Mouse (Mus musculus) forebrain, postnatal 0 days (tissue): ENCODE results near the gene Hgd. TPM values are rescaled to one million over a fixed set of nuclear protein-coding genes. Genes with fewer than 3 reads are reported as not detected.

Experiments used
- ATAC-seq: fragments of 200-750 bp; cut with Nextera tagmentation; 2 replicates; pipeline ENCODE4 v1.8.0; 2017; ENCODE audit warnings: mild to moderate bottlenecking, moderate library complexity
- DNase-seq: peaks from one replicate; pipeline ENCODE4 v3.0.0-alpha.2; 2015
- H3K27ac ChIP-seq: fragments of 300-500 bp; sonication (generic); 2 replicates; pipeline ENCODE4 v1.5.1; 2014; ENCODE audit warnings: low read depth, mild to moderate bottlenecking, antibody characterized with exemption, low read length, moderate library complexity, mixed read lengths
- H3K27me3 ChIP-seq: fragments of 300-500 bp; sonication (generic); 2 replicates; pipeline ENCODE4 v1.6.1; 2014; ENCODE audit warnings: mild to moderate bottlenecking, low read length, mixed read lengths; ENCODE audit not compliant: insufficient read depth
- H3K36me3 ChIP-seq: fragments of 300-500 bp; sonication (generic); 2 replicates; pipeline ENCODE4 v1.6.1; 2014; ENCODE audit warnings: mild to moderate bottlenecking, moderate library complexity; ENCODE audit not compliant: insufficient read depth
- H3K4me1 ChIP-seq: fragments of 300-500 bp; sonication (generic); 2 replicates; pipeline ENCODE4 v1.6.1; 2014; ENCODE audit warnings: antibody characterized with exemption; ENCODE audit not compliant: insufficient read depth
- H3K4me2 ChIP-seq: fragments of 300-500 bp; sonication (generic); 2 replicates; pipeline ENCODE4 v1.6.1; 2014; ENCODE audit warnings: low read depth, mild to moderate bottlenecking, moderate library complexity
- H3K4me3 ChIP-seq: fragments of 300-500 bp; sonication (generic); 2 replicates; pipeline ENCODE4 v1.5.1; 2014; ENCODE audit warnings: low read depth, low read length, mixed read lengths
- H3K9ac ChIP-seq: fragments of 300-500 bp; sonication (generic); 2 replicates; pipeline ENCODE4 v1.6.1; 2014; ENCODE audit warnings: mild to moderate bottlenecking
- H3K9me3 ChIP-seq: fragments of 300-500 bp; sonication (generic); 2 replicates; pipeline ENCODE4 v1.6.1; 2016; ENCODE audit warnings: low read length
- CTCF ChIP-seq: sonication (generic); IDR thresholded peaks from 2 replicates; pipeline ENCODE4 v1.5.1; 2016; ENCODE audit warnings: antibody characterized with exemption, control low read depth, low read depth
- WGBS: fragments of 180-500 bp; shearing (Covaris S2); extraction: QIAGEN DNeasy Blood & Tissue Kit; methylation state at CpG from one replicate; pipeline ENCODE4 v1.1.7; 2014; 5-methylcytosine and 5-hydroxymethylcytosine counted together
- polyA plus RNA-seq: library from polyadenylated mRNA; unstranded; fragments of >200 nt; fragmentation: Nextera tagmentation; extraction: Ambion mirVana; gene quantifications from 2 replicates; pipeline ENCODE4 v1.2.1, GENCODE M21; 2015
- total RNA-seq: library from RNA; depleted of rRNA; stranded (reverse); fragments of >200 nt; gene quantifications from 2 replicates; pipeline ENCODE4 v1.2.3, GENCODE M21; 2014; rRNA removed

The Hgd gene
- total RNA-seq (not detected in 2 replicates), polyA plus RNA-seq (0.44 TPM in 1 of 2 replicates, not detected in the other)

- Histone ChIP-seq H3K27me3 (no peaks in the 10 kb centered on the region), H3K4me1 (peaks cover 7% of the 10 kb centered on the region; the same call in 1 of the 2 replicates), H3K9ac (no peak within 1 kb of the TSS), H3K4me2 (no peak within 1 kb of the TSS), H3K9me3 (no peaks in the 10 kb centered on the region), H3K27ac (no peak within 1 kb of the TSS), H3K36me3 (no peaks in the 10 kb centered on the region), H3K4me3 (no peak within 1 kb of the TSS)
- WGBS, result 76% methylated on average over 4 of the region's 4 CpGs
- DNase-seq, result no peak
- TF ChIP-seq CTCF, result no peak
- ATAC-seq, result no peak
Measured at GRCm38 (mm10) chr16:37579994-37580393, at the start of gene Hgd. Hgd (plus strand) TSS chr16:37580153.

- WGBS, result 95% methylated on average over 6 of the region's 6 CpGs
- Histone ChIP-seq H3K4me2 (no peak overlapping the region), H3K27ac (no peak overlapping the region), H3K36me3 (peaks cover 4% of the 10 kb centered on the region; the same call in 1 of the 2 replicates), H3K27me3 (no peaks in the 10 kb centered on the region), H3K9me3 (no peaks in the 10 kb centered on the region), H3K9ac (no peak overlapping the region), H3K4me3 (no peak overlapping the region), H3K4me1 (no peaks in the 10 kb centered on the region)
- ATAC-seq (no peak), DNase-seq (no peak)
- TF ChIP-seq CTCF, result no peak
Measured at GRCm38 (mm10) chr16:37530170-37530569, 49.8 kb upstream of the Hgd start.

GRCm38 (mm10) chr16:37532046-37532445 lies 47.9 kb upstream of the Hgd start:
- ATAC-seq, result no peak

GRCm38 (mm10) chr16:37533369-37534068 lies 46.4 kb upstream of the Hgd start:
- DNase-seq (no peak), ATAC-seq (no peak)
- no peaks in the 10 kb centered on the region for H3K27me3 ChIP-seq
- no peak overlapping the region for H3K9ac ChIP-seq
- H3K4me1 ChIP-seq, result no peaks in the 10 kb centered on the region
- no peak overlapping the region for H3K4me2 ChIP-seq
- no peaks in the 10 kb centered on the region for H3K9me3 ChIP-seq
- WGBS, result 90% methylated on average over 8 of the region's 8 CpGs
- no peak overlapping the region for H3K4me3 ChIP-seq
- H3K36me3 ChIP-seq, result peaks cover 4% of the 10 kb centered on the region; the same call in 1 of the 2 replicates
- H3K27ac ChIP-seq, result no peak overlapping the region
- TF ChIP-seq CTCF, result no peak

More at GRCm38 (mm10) chr16:37532046-37532445, 47.9 kb upstream of the Hgd start:
- no peak for TF ChIP-seq CTCF
- WGBS, result 70% methylated on average over 1 of the region's 1 CpGs
- no peak for DNase-seq
- H3K9me3 ChIP-seq, result no peaks in the 10 kb centered on the region
- no peak overlapping the region for H3K4me2 ChIP-seq
- no peaks in the 10 kb centered on the region for H3K4me1 ChIP-seq
- no peak overlapping the region for H3K27ac ChIP-seq
- H3K27me3 ChIP-seq, result no peaks in the 10 kb centered on the region
- peaks cover 4% of the 10 kb centered on the region; the same call in 1 of the 2 replicates for H3K36me3 ChIP-seq
- H3K9ac ChIP-seq, result no peak overlapping the region
- no peak overlapping the region for H3K4me3 ChIP-seq

- Histone ChIP-seq H3K4me2 (peak overlapping the region; percentile 67), H3K27ac (peak overlapping the region; percentile 85), H3K27me3 (no peaks in the 10 kb centered on the region), H3K36me3 (peaks cover 4% of the 10 kb centered on the region; the same call in 1 of the 2 replicates), H3K9me3 (no peaks in the 10 kb centered on the region), H3K9ac (peak overlapping the region; percentile 87), H3K4me1 (peaks cover 3% of the 10 kb centered on the region; the same call in 1 of the 2 replicates), H3K4me3 (peak overlapping the region; percentile 65)
- 0% methylated on average over 22 of the region's 22 CpGs for WGBS
- ATAC-seq (peak; percentile 21), DNase-seq (no peak)
- TF ChIP-seq CTCF, result no peak
Measured at GRCm38 (mm10) chr16:37539240-37539610, 40.7 kb upstream of the Hgd start.

GRCm38 (mm10) chr16:37539611-37540580 lies 40.1 kb upstream of the Hgd start, which contains the start of the genes Gtf2e1 and Rabl3:
Gtf2e1 (minus strand) TSS chr16:37539789.
Rabl3 (plus strand) TSS chr16:37539885.
- Histone ChIP-seq H3K9me3 (no peaks in the 10 kb centered on the region), H3K27me3 (no peaks in the 10 kb centered on the region), H3K9ac (peak within 1 kb of the TSS; percentile 87), H3K36me3 (no peaks in the 10 kb centered on the region; the same call in 1 of the 2 replicates), H3K4me3 (peak within 1 kb of the TSS; percentile 65), H3K4me1 (peaks cover 3% of the 10 kb centered on the region; the same call in 1 of the 2 replicates), H3K4me2 (peak within 1 kb of the TSS; percentile 67), H3K27ac (peak within 1 kb of the TSS; percentile 85)
- ATAC-seq (peak; percentile 99), DNase-seq (peak; percentile 99)
- 3% methylated on average over 41 of the region's 41 CpGs for WGBS
- peak; percentile 22; the same call in 1 of the 2 replicates for TF ChIP-seq CTCF
